Mouse (Mus musculus): ENCODE data around the gene Plcb2. TPM values are rescaled to one million over a fixed set of nuclear protein-coding genes. Genes with fewer than 3 reads are reported as not detected.

Plcb2 gene
- polyA plus RNA-seq, 1 experiment from 2014 or later = 0.69 TPM

DNA sequence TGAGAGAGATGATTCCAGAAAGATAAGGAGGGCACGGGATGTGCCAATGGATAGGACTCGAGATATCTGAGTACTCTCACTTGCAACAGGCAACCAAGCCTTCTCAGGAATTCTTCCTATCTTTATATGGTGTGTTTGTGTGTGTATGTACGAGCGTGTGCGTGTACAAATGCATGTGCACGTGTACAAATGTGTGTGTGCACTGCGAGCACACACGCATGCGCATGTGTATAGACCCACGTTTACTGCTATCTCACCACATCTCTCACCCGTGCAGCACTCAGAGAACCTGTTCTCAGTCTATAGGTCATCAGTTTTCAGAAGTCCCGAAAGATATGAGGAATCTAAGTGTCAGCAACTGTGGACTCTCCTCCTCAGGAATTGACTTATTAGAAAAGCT is 68.7 kb downstream of the Plcb2 start:
- H3K4me2 ChIP-seq (replicated peaks) = peak overlapping the region; percentile 45
- no peaks in the 10 kb centered on the region for H3K9me3 ChIP-seq
- H3K9ac ChIP-seq (replicated peaks) = peak overlapping the region; percentile 38
- H3K27ac ChIP-seq (replicated peaks) = peak overlapping the region; percentile 4; the same call in 1 of the 2 replicates
- no peak for ATAC-seq (replicated peaks)
- H3K4me1 ChIP-seq = peaks cover 44% of the 10 kb centered on the region
- H3K36me3 ChIP-seq = no peaks in the 10 kb centered on the region
- H3K4me3 ChIP-seq = peak overlapping the region; percentile 41
- H3K27me3 ChIP-seq = no peaks in the 10 kb centered on the region
- WGBS = 91% methylated on average over 12 of the region's 12 CpGs

DNA sequence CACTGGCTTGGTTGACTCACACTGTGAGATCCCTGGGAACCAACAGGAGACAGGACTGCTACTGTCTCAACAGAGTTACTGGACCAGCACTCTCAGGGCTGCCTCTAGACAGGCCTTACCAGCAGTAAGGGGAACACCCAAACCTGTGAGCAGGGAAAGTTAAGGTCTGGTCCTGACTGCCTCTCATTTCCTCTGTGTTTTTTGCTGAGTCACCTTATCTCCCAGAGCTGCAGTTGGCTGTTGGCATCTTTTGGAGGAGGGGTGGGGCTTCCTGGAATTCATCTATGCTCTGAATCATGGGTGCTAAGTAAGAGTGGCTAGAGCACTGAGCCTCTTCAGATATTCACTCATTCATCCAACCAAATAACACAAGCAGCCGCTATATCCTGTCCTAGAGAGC is 69.2 kb downstream of the Plcb2 start:
- no peaks in the 10 kb centered on the region for H3K9me3 ChIP-seq
- no peak overlapping the region for H3K27ac ChIP-seq (replicated peaks)
- H3K9ac ChIP-seq (replicated peaks) = no peak overlapping the region
- H3K4me3 ChIP-seq = no peak overlapping the region
- ATAC-seq (replicated peaks) = no peak
- no peak overlapping the region for H3K4me2 ChIP-seq (replicated peaks)
- no peaks in the 10 kb centered on the region for H3K36me3 ChIP-seq
- peaks cover 39% of the 10 kb centered on the region for H3K4me1 ChIP-seq
- H3K27me3 ChIP-seq = no peaks in the 10 kb centered on the region
- WGBS = 65% methylated on average over 1 of the region's 1 CpGs

DNA sequence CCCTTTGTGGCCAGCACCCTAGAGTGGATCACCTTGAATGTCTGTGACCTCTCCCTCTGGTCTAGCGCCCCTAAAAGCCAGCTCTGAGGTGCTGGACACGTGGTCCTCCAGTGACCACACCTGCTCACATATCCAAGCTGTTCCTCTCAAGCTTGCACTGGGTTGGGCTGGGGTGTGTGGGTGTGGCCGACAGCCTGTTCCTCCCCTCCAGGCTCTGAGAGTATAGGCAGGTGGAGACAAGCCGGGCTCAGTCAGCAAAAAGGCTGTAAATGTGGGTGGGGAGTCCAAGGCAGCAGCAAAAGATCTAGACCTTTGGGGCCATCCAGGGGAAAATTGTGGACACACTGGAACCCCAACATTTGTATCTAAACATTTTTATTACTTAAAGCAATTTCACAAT is 69.8 kb downstream of the Plcb2 start:
- H3K4me3 ChIP-seq = no peak overlapping the region
- no peaks in the 10 kb centered on the region for H3K36me3 ChIP-seq
- peaks cover 33% of the 10 kb centered on the region for H3K4me1 ChIP-seq
- no peak for ATAC-seq (replicated peaks)
- no peak overlapping the region for H3K27ac ChIP-seq (replicated peaks)
- no peaks in the 10 kb centered on the region for H3K9me3 ChIP-seq
- 51% methylated on average over 4 of the region's 4 CpGs for WGBS
- no peak overlapping the region for H3K9ac ChIP-seq (replicated peaks)
- H3K4me2 ChIP-seq (replicated peaks) = no peak overlapping the region
- H3K27me3 ChIP-seq = no peaks in the 10 kb centered on the region

Other genes with a start within 250 kb of the Plcb2 start
- gene Srp14, start 248.7 kb downstream of the Plcb2 start, polyA plus RNA-seq (2015; fragmentation: Nextera tagmentation; extraction: Ambion mirVana) = 332 and 333 TPM in 2 replicates
- 1.3 and 1.8 TPM in 2 replicates for gene Bmf, start 178.8 kb downstream of the Plcb2 start, polyA plus RNA-seq (2015; fragmentation: Nextera tagmentation; extraction: Ambion mirVana)
- 42.9 and 46.0 TPM in 2 replicates for gene Bub1b, start 130.2 kb downstream of the Plcb2 start, polyA plus RNA-seq (2015; fragmentation: Nextera tagmentation; extraction: Ambion mirVana)
- 27.8 and 29.2 TPM in 2 replicates for gene Pak6, start 65.1 kb downstream of the Plcb2 start, polyA plus RNA-seq (2015; fragmentation: Nextera tagmentation; extraction: Ambion mirVana)
- 0.43 and 0.48 TPM in 2 replicates for gene Ankrd63, start 24.5 kb downstream of the Plcb2 start, polyA plus RNA-seq (2015; fragmentation: Nextera tagmentation; extraction: Ambion mirVana)
- gene Inafm2, start 17.3 kb upstream of the Plcb2 start, polyA plus RNA-seq (2015; fragmentation: Nextera tagmentation; extraction: Ambion mirVana) = 25.3 and 27.2 TPM in 2 replicates
- 1.3 and 1.6 TPM in 2 replicates for gene Ccdc9b, start 34.2 kb upstream of the Plcb2 start, polyA plus RNA-seq (2015; fragmentation: Nextera tagmentation; extraction: Ambion mirVana)
- not detected in 2 replicates for gene Phgr1, start 44.3 kb upstream of the Plcb2 start, polyA plus RNA-seq (2015; fragmentation: Nextera tagmentation; extraction: Ambion mirVana)
- gene Disp2, start 51.3 kb upstream of the Plcb2 start, polyA plus RNA-seq (2015; fragmentation: Nextera tagmentation; extraction: Ambion mirVana) = 24.2 and 25.8 TPM in 2 replicates
- gene Knstrn, start 85.6 kb upstream of the Plcb2 start, polyA plus RNA-seq (2015; fragmentation: Nextera tagmentation; extraction: Ambion mirVana) = 59.0 and 69.4 TPM in 2 replicates
- 54.2 and 62.1 TPM in 2 replicates for gene Ivd, start 133.5 kb upstream of the Plcb2 start, polyA plus RNA-seq (2015; fragmentation: Nextera tagmentation; extraction: Ambion mirVana)
- gene Bahd1, start 171.9 kb upstream of the Plcb2 start, polyA plus RNA-seq (2015; fragmentation: Nextera tagmentation; extraction: Ambion mirVana) = 6.7 TPM in 2 replicates
- 6.0 and 6.6 TPM in 2 replicates for gene Chst14, start 198.1 kb upstream of the Plcb2 start, polyA plus RNA-seq (2015; fragmentation: Nextera tagmentation; extraction: Ambion mirVana)